Mouse (Mus musculus): ENCODE data around the gene Grifin.
A peak's percentile ranks its signal among the peaks of the same experiment; 100 is the strongest.

Gene Grifin

GRCm38 (mm10) chr5:140564896-140565295 is at the start of gene Grifin:
Gene Grifin (minus strand): TSS chr5:140565071.
- peak; percentile 23 for DNase-seq (ENCODE audit: low read depth, low spot score)

GRCm38 (mm10) chr5:140614141-140614540 is 49.3 kb upstream of the Grifin start:
- no peak for DNase-seq (ENCODE audit: low read depth, low spot score)

- no peak for DNase-seq (ENCODE audit: low read depth, low spot score)
Measured at GRCm38 (mm10) chr5:140612191-140612590, 47.3 kb upstream of the Grifin start.

GRCm38 (mm10) chr5:140611611-140612185 is 46.8 kb upstream of the Grifin start:
- DNase-seq (ENCODE audit: low read depth, low spot score): peak; percentile 49

- DNase-seq (ENCODE audit: low read depth, low spot score): peak; percentile 45
Measured at GRCm38 (mm10) chr5:140611021-140611583, 46.2 kb upstream of the Grifin start.

GRCm38 (mm10) chr5:140610273-140611011 is 45.6 kb upstream of the Grifin start:
- peak; percentile 69 for DNase-seq (ENCODE audit: low read depth, low spot score)

- peak; percentile 73 for DNase-seq (ENCODE audit: low read depth, low spot score)
Measured at GRCm38 (mm10) chr5:140609511-140610272, 44.8 kb upstream of the Grifin start.

- peak; percentile 45 for DNase-seq (ENCODE audit: low read depth, low spot score)
Measured at GRCm38 (mm10) chr5:140608634-140609015, 43.8 kb upstream of the Grifin start.

GRCm38 (mm10) chr5:140607836-140608633 is 43.2 kb upstream of the Grifin start:
- DNase-seq (ENCODE audit: low read depth, low spot score): peak; percentile 64

GRCm38 (mm10) chr5:140607001-140607835 is 42.3 kb upstream of the Grifin start, which contains the start of gene Lfng:
Gene Lfng (plus strand): TSS chr5:140607320.
- peak; percentile 86 for DNase-seq (ENCODE audit: low read depth, low spot score)

GRCm38 (mm10) chr5:140606386-140606785 is 41.5 kb upstream of the Grifin start:
- no peak for DNase-seq (ENCODE audit: low read depth, low spot score)

- DNase-seq (ENCODE audit: low read depth, low spot score): no peak
Measured at GRCm38 (mm10) chr5:140605228-140605627, 40.4 kb upstream of the Grifin start.

- DNase-seq (ENCODE audit: low read depth, low spot score): no peak
Measured at GRCm38 (mm10) chr5:140604386-140604785, 39.5 kb upstream of the Grifin start.

GRCm38 (mm10) chr5:140602540-140602939 is 37.7 kb upstream of the Grifin start:
- DNase-seq (ENCODE audit: low read depth, low spot score): no peak

- no peak for DNase-seq (ENCODE audit: low read depth, low spot score)
Measured at GRCm38 (mm10) chr5:140601712-140602111, 36.8 kb upstream of the Grifin start.

- no peak for DNase-seq (ENCODE audit: low read depth, low spot score)
Measured at GRCm38 (mm10) chr5:140599939-140600338, 35.1 kb upstream of the Grifin start.

GRCm38 (mm10) chr5:140597787-140598186 is 32.9 kb upstream of the Grifin start:
- DNase-seq (ENCODE audit: low read depth, low spot score): peak; percentile 56

GRCm38 (mm10) chr5:140596927-140597588 is 32.2 kb upstream of the Grifin start:
- DNase-seq (ENCODE audit: low read depth, low spot score): peak; percentile 86

GRCm38 (mm10) chr5:140596426-140596825 is 31.6 kb upstream of the Grifin start:
- peak; percentile 75 for DNase-seq (ENCODE audit: low read depth, low spot score)

GRCm38 (mm10) chr5:140594846-140595245 is 30.0 kb upstream of the Grifin start:
- no peak for DNase-seq (ENCODE audit: low read depth, low spot score)
